Mouse (Mus musculus): ENCODE measurements around the gene Sec61g.
"Not testable (repeated sequence)": the region's sequence is repeated elsewhere in the genome, so short reads cannot be mapped to it uniquely, and the experiment has no call there.

The Sec61g gene

GRCm38 (mm10) chr11:16508052-16508654 lies at the start of gene Sec61g:
TSS of gene Sec61g (minus strand) at chr11:16508484.
- DNase-seq, result peak; percentile 91 to 94

GRCm38 (mm10) chr11:16546421-16547163 lies 38.3 kb upstream of the Sec61g start:
- no peak for DNase-seq

- no peak for DNase-seq
Measured at GRCm38 (mm10) chr11:16537379-16537778, 29.1 kb upstream of the Sec61g start.

GRCm38 (mm10) chr11:16534582-16535553 lies 26.6 kb upstream of the Sec61g start:
- DNase-seq, result no peak

GRCm38 (mm10) chr11:16532877-16533276 lies 24.6 kb upstream of the Sec61g start:
- DNase-seq, result peak in 1 of 2 experiments; percentile 13

GRCm38 (mm10) chr11:16528909-16529308 lies 20.6 kb upstream of the Sec61g start:
- DNase-seq, result no peak

- DNase-seq, result no peak
Measured at GRCm38 (mm10) chr11:16528391-16528790, 20.1 kb upstream of the Sec61g start.

GRCm38 (mm10) chr11:16527743-16528142 lies 19.5 kb upstream of the Sec61g start:
- DNase-seq, result no peak

GRCm38 (mm10) chr11:16526467-16526866 lies 18.2 kb upstream of the Sec61g start:
- DNase-seq, result no peak

- DNase-seq, result no peak
Measured at GRCm38 (mm10) chr11:16525724-16526123, 17.4 kb upstream of the Sec61g start.

GRCm38 (mm10) chr11:16524917-16525640 lies 16.8 kb upstream of the Sec61g start:
- DNase-seq, result peak in 1 of 2 experiments; percentile 28

- DNase-seq, result not testable (repeated sequence)
Measured at GRCm38 (mm10) chr11:16515081-16515480, 6.8 kb upstream of the Sec61g start.

- not testable (repeated sequence) for DNase-seq
Measured at GRCm38 (mm10) chr11:16514221-16514620, 5.9 kb upstream of the Sec61g start.

- peak in 1 of 2 experiments; percentile 9 for DNase-seq
Measured at GRCm38 (mm10) chr11:16507385-16508051, 766 bp downstream of the Sec61g start.

GRCm38 (mm10) chr11:16505999-16506398 lies 2.3 kb downstream of the Sec61g start:
- no peak for DNase-seq

GRCm38 (mm10) chr11:16503150-16503549 lies 5.1 kb downstream of the Sec61g start:
- no peak for DNase-seq

- no peak for DNase-seq
Measured at GRCm38 (mm10) chr11:16502744-16503143, 5.5 kb downstream of the Sec61g start.

GRCm38 (mm10) chr11:16498756-16499680 lies 9.3 kb downstream of the Sec61g start:
- DNase-seq, result no peak
